Mouse (Mus musculus) effector memory CD4-positive, alpha-beta T cell, adult 7 months (primary cell): ENCODE data around the gene Gm9495. TPM values are rescaled to one million over a fixed set of nuclear protein-coding genes. Genes with fewer than 3 reads are reported as not detected.

Experiments
- polyA plus RNA-seq: library from polyadenylated mRNA; unstranded; fragments of 100-300 nt; shearing (Covaris generic); gene quantifications from one replicate; pipeline ENCODE4 v1.2.1, GENCODE M21; 2017

Gm9495 gene
- not detected for polyA plus RNA-seq

DNA sequence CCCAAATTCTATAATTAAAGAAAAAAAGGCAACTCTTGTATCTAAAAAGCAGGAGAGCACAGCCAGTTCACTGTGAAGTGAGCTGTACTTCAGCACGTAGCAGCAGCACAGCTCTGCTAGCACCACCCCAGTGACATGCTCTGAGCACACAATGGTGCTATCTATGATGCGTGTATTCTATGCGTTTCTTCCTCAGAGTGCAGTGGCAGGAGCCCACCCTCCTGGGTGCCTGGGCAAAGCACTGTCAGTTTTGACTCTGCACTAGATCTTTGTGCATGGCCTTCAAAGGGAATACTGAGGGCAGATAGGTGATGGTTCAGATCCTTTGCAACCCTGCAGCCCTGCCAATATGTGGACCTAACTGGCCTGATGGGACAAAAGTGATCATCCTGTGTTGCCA is at the start of gene Gm9495:
Gm9495 (minus strand) TSS at position 101 of the 400 bp plus-strand sequence.

Other genes with a start within 250 kb of the Gm9495 start
- gene Zfp930, start 244.5 kb downstream of the Gm9495 start, polyA plus RNA-seq, result 8.4 TPM
- gene D130040H23Rik, start 182.5 kb downstream of the Gm9495 start, polyA plus RNA-seq, result 8.1 TPM
- not detected for gene Gm7697, start 69.4 kb upstream of the Gm9495 start, polyA plus RNA-seq
- 47.4 TPM for gene Zfp868, start 172.0 kb upstream of the Gm9495 start, polyA plus RNA-seq
- not detected for gene Zfp964, start 200.9 kb upstream of the Gm9495 start, polyA plus RNA-seq